Comparison of ENCODE assay signal across 12 mouse cellular contexts in the genomic region with DNA sequence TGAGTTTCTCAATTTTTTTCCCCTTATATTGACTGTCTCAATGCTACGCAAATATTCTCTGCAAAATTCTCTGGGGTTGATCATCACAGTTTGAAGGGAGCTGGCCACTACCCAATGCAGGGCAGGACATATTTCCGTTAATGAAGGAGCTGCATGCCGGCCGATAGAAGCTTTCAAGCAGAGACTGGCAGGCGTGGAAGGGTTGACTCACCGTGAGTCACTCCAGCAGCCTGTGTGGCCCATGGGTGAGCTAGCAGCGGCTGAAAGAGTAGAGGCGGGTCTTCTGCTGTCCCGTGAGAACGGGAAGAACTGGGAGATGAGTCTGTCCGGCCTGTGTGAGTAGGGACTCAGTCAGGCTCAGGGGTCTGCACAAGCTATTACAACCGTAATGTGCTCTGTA. TPM values are rescaled to one million over a fixed set of nuclear protein-coding genes. Genes with fewer than 3 reads are reported as not detected.
DNase-seq lines count a peak whose midpoint lies in the region; ATAC-seq and TF ChIP-seq lines count a peak whose summit lies in the region.
"Had no signal": no experiment of that assay in that cellular context is flagged by ENCODE, and none has a peak within 500 bp of the region (broad histone marks: within the 10 kb centered on the region; RNA-seq: fewer than 3 reads in every experiment).

No protein-coding gene starts in this region.

- WGBS in forebrain, postnatal 0 days: 68% methylated on average over 12 of the region's 12 CpGs
- 72% methylated on average over 12 of the region's 12 CpGs for WGBS in intestine, embryonic 15.5 days
- WGBS in kidney, adult 2 months: 79% methylated on average over 12 of the region's 12 CpGs

- H3K4me1 ChIP-seq in forebrain, postnatal 0 days (ENCODE audit: insufficient read depth): peaks cover 1% of the 10 kb centered on the region; the same call in 1 of the 2 replicates
- H3K4me1 ChIP-seq in intestine, embryonic 15.5 days (replicated peaks): 0 out of 2 replicates have a peak, but pooled peaks cover 2% of the 10 kb centered on the region
- no peaks in the 10 kb centered on the region for H3K4me1 ChIP-seq in kidney, adult 2 months (ENCODE audit: control insufficient read depth, insufficient read depth, low read length)

- ATAC-seq in frontal cortex, adult (ENCODE audit: low TSS enrichment): peak; percentile 65; the same call in 1 of the 2 replicates
- peak; percentile 12; the same call in 1 of the 2 replicates for ATAC-seq in forebrain, postnatal 0 days
- peak; percentile 56 for ATAC-seq in intestine, embryonic 15.5 days

- peak overlapping the region; percentile 62 for H3K27ac ChIP-seq in forebrain, postnatal 0 days (ENCODE audit: low read depth, low read length)
- H3K27ac ChIP-seq in intestine, embryonic 15.5 days: no peak overlapping the region
- no peak overlapping the region for H3K27ac ChIP-seq in kidney, adult 2 months (ENCODE audit: insufficient read depth, low read depth, low read length)
- H3K27ac ChIP-seq in layer of hippocampus, adult 2 months: no peak overlapping the region
- H3K27ac ChIP-seq: limb, embryonic 10.5 days; midbrain, embryonic 12.5 days had no signal

- no peak for TF ChIP-seq POLR2A in kidney, adult 2 months (IDR thresholded peaks at IDR 0.05; ENCODE audit: low read depth, low read length)

- H3K36me3 ChIP-seq in forebrain, postnatal 0 days (ENCODE audit: insufficient read depth): no peaks in the 10 kb centered on the region
- H3K36me3 ChIP-seq in intestine, embryonic 15.5 days: no peaks in the 10 kb centered on the region
- no peaks in the 10 kb centered on the region for H3K36me3 ChIP-seq in kidney, adult 2 months (ENCODE audit: control insufficient read depth, insufficient read depth, low read length)
- H3K36me3 ChIP-seq: limb, embryonic 10.5 days; midbrain, embryonic 12.5 days had no signal

- no peaks in the 10 kb centered on the region for H3K9me3 ChIP-seq in forebrain, postnatal 0 days (ENCODE audit: low read length)
- H3K9me3 ChIP-seq in intestine, embryonic 15.5 days: no peaks in the 10 kb centered on the region
- H3K9me3 ChIP-seq: limb, embryonic 10.5 days; midbrain, embryonic 12.5 days had no signal

- H3K9ac ChIP-seq in forebrain, postnatal 0 days: no peak overlapping the region
- no peak overlapping the region for H3K9ac ChIP-seq in intestine, embryonic 15.5 days
- H3K9ac ChIP-seq: midbrain, embryonic 12.5 days had no signal

- H3K4me3 ChIP-seq in forebrain, postnatal 0 days (ENCODE audit: low read depth, low read length): no peak overlapping the region
- H3K4me3 ChIP-seq in intestine, embryonic 15.5 days (replicated peaks): no peak overlapping the region
- H3K4me3 ChIP-seq in kidney, adult 2 months (ENCODE audit: insufficient read depth, low read depth, low read length): no peak overlapping the region
- H3K4me3 ChIP-seq in layer of hippocampus, adult 2 months: no peak overlapping the region
- H3K4me3 ChIP-seq: limb, embryonic 10.5 days; midbrain, embryonic 12.5 days had no signal

- H3K4me2 ChIP-seq in forebrain, postnatal 0 days (ENCODE audit: low read depth): no peak overlapping the region
- H3K4me2 ChIP-seq in intestine, embryonic 15.5 days (replicated peaks): no peak overlapping the region
- H3K4me2 ChIP-seq: midbrain, embryonic 12.5 days had no signal

- no peak for DNase-seq in frontal cortex, postnatal 25 days (ENCODE audit: low spot score in 2 of 2)
- DNase-seq in MN1 (ENCODE audit: low spot score): peak; percentile 90
- no peak for DNase-seq in forebrain, postnatal 0 days
- no peak for DNase-seq in kidney, adult 2 months
- DNase-seq in layer of hippocampus, adult 2 months (ENCODE audit: low spot score in 2 of 2): no peak
- DNase-seq in frontal cortex, postnatal 10 days (ENCODE audit: low spot score in 2 of 2): no peak
- DNase-seq: cerebellum, adult 9-10 months; kidney, adult 11 months had no signal

- no peak for TF ChIP-seq CTCF in forebrain, postnatal 0 days (IDR thresholded peaks at IDR 0.05; ENCODE audit: low read depth)
- no peak for TF ChIP-seq CTCF in kidney, adult 2 months (conservative IDR thresholded peaks at IDR 0.05; ENCODE audit: insufficient read depth, insufficient read length, low read depth, low read length)
- no peak for TF ChIP-seq CTCF in layer of hippocampus, adult 2 months (conservative IDR thresholded peaks at IDR 0.05)

- no peaks in the 10 kb centered on the region for H3K27me3 ChIP-seq in forebrain, postnatal 0 days (ENCODE audit: insufficient read depth, low read length)
- H3K27me3 ChIP-seq in intestine, embryonic 15.5 days (replicated peaks): no peaks in the 10 kb centered on the region
- H3K27me3 ChIP-seq in kidney, adult 2 months (replicated peaks; ENCODE audit: control insufficient read depth, insufficient read depth, low read length): no peaks in the 10 kb centered on the region
- H3K27me3 ChIP-seq: midbrain, embryonic 12.5 days had no signal

RNA-seq across cellular contexts. Expression of a gene that starts 23.6 kb away (rescaled TPM):
- 71.5 and 96.0 TPM in 2 replicates for total RNA-seq in forebrain, postnatal 0 days (2014; rRNA removed)
- polyA plus RNA-seq in forebrain, postnatal 0 days (2015; fragmentation: Nextera tagmentation; extraction: Ambion mirVana): 26.3 and 26.4 TPM in 2 replicates
- 3.4 and 3.8 TPM in 2 replicates for polyA plus RNA-seq in intestine, embryonic 15.5 days (2015; fragmentation: Nextera tagmentation; extraction: Ambion mirVana)
- polyA plus RNA-seq in kidney, adult 2 months (2012; rRNA removed): 1.1 and 1.2 TPM in 2 replicates
- 10 to 100 TPM; 33.8 to 42.9 TPM for total RNA-seq in layer of hippocampus, adult 2 months (2021)

Comparison
In these comparisons a context has a peak if more than half of its experiments do, and no peak if none do; other contexts are left out.
1. ATAC-seq: peak in every context shown above with its lines; median percentile 65 in frontal cortex, adult; 56 in intestine, embryonic 15.5 days; 12 in forebrain, postnatal 0 days.